Mouse (Mus musculus) liver, adult 2 months (tissue): ENCODE measurements around the gene Barx1.

Source experiments
- CTCF ChIP-seq: fragments of 200-500 bp; IDR thresholded peaks from 2 replicates; pipeline ENCODE4 v1.5.1; 2011; ENCODE audit warnings: low read depth, low read length, control low read depth
- POLR2A ChIP-seq: fragments of 200-500 bp; IDR thresholded peaks from 2 replicates; pipeline ENCODE4 v1.6.1; 2011; ENCODE audit warnings: low read length, control low read depth; ENCODE audit not compliant: insufficient read depth; ENCODE audit errors: extremely low read depth

GRCm38 (mm10) chr13:48646696-48647095 is 16.1 kb upstream of the Barx1 start:
- TF ChIP-seq POLR2A (no peak), CTCF (no peak)
